Mouse (Mus musculus) cerebellum, adult 9-10 months (tissue): ENCODE data around the gene Nt5c3.

Experiments used
- DNase-seq: peaks from one replicate; pipeline ENCODE4 v3.0.0; 2022

Gene Nt5c3

DNA sequence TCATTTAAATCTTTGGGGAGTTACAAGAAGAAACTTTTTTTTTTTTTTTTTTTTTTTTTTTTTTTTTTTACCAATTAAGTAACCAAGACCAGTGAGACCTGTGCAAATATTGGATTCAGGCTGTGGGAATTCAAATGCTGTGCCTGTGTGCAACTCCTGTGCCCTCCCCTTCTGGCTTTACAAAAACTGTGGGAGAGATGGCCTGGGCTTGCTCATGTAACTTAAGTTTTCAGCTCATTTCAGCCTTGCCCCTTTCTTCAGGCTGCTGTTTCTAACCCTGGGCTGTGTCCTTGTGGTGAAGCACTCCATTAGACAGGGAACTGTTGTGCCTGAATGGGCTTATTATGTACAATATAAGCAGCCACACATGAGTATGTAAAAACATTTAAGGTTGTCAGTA, 90.9 kb downstream of the Nt5c3 start:
- DNase-seq = no peak

DNA sequence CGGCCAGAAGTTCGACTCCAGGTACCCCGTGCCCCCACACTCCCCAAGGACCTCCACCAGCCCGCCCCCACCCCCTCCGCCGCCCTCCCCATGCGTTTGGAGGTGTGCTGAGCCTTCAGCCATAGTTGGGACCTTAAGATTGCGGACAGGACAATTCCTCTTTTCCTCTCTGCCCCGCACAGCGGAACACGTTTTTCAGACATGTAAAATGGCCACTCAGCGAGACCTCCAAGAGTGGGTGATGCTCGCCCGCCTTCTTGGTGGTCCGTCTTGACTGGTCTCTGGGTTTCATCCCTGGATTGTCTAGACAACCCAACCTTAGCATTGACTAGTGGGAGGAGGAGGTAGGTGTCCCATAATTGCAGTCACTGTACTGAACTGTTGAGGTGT, 91.3 kb downstream of the Nt5c3 start:
- no peak for DNase-seq
